Mouse (Mus musculus): ENCODE measurements at regions not wholly inside any gene's neighbourhood (a gene's known extent, or its start where the extent isn't known, plus 50 kb on each side); places are given as distances from the start of the nearest gene placed in this dataset.
"Not testable (repeated sequence)": the region's sequence is repeated elsewhere in the genome, so short reads cannot be mapped to it uniquely, and the experiment has no call there.

- DNase-seq (ENCODE audit: low spot score), result no peak
Measured at GRCm38 (mm10) chr12:71532161-71532560, 222.5 kb downstream of the Dact1 start.

- DNase-seq (ENCODE audit: low spot score), result no peak
Measured at GRCm38 (mm10) chr12:71532708-71533450, 223.2 kb downstream of the Dact1 start.

GRCm38 (mm10) chr12:71533701-71534100 is 224.0 kb downstream of the Dact1 start:
- no peak for DNase-seq (ENCODE audit: low spot score)

- no peak for DNase-seq (ENCODE audit: low spot score)
Measured at GRCm38 (mm10) chr12:71534199-71534598, 224.5 kb downstream of the Dact1 start.

- DNase-seq (ENCODE audit: low spot score), result no peak
Measured at GRCm38 (mm10) chr12:71535251-71535650, 225.6 kb downstream of the Dact1 start.

- DNase-seq (ENCODE audit: low spot score), result not testable (repeated sequence)
Measured at GRCm38 (mm10) chr12:71535831-71536230, 226.1 kb downstream of the Dact1 start.

GRCm38 (mm10) chr12:71538691-71539090 is 229.0 kb downstream of the Dact1 start:
- no peak for DNase-seq (ENCODE audit: low spot score)

- DNase-seq (ENCODE audit: low spot score), result no peak
Measured at GRCm38 (mm10) chr12:71540279-71540678, 230.6 kb downstream of the Dact1 start.

- DNase-seq (ENCODE audit: low spot score), result no peak
Measured at GRCm38 (mm10) chr12:71541961-71542360, 232.3 kb downstream of the Dact1 start.

- DNase-seq (ENCODE audit: low spot score), result no peak
Measured at GRCm38 (mm10) chr12:71543571-71544119, 234.0 kb downstream of the Dact1 start.

GRCm38 (mm10) chr12:71544401-71545159 is 234.9 kb downstream of the Dact1 start:
- no peak for DNase-seq (ENCODE audit: low spot score)

- DNase-seq (ENCODE audit: low spot score), result no peak
Measured at GRCm38 (mm10) chr12:71546523-71547265, 237.0 kb downstream of the Dact1 start.

GRCm38 (mm10) chr12:71549336-71549735 is 239.7 kb downstream of the Dact1 start:
- no peak for DNase-seq (ENCODE audit: low spot score)

GRCm38 (mm10) chr12:71554212-71554611 is 244.5 kb downstream of the Dact1 start:
- DNase-seq (ENCODE audit: low spot score), result no peak

GRCm38 (mm10) chr12:71561259-71561658 is 251.6 kb downstream of the Dact1 start:
- DNase-seq (ENCODE audit: low spot score), result no peak

GRCm38 (mm10) chr12:71561918-71562572 is 252.4 kb downstream of the Dact1 start:
- no peak for DNase-seq (ENCODE audit: low spot score)

- DNase-seq (ENCODE audit: low spot score), result no peak
Measured at GRCm38 (mm10) chr12:71563219-71563618, 253.5 kb downstream of the Dact1 start.

- DNase-seq (ENCODE audit: low spot score), result no peak
Measured at GRCm38 (mm10) chr12:71566371-71566770, 256.7 kb downstream of the Dact1 start.

GRCm38 (mm10) chr12:71568251-71568650 is 258.6 kb downstream of the Dact1 start:
- DNase-seq (ENCODE audit: low spot score), result no peak

- DNase-seq (ENCODE audit: low spot score), result no peak
Measured at GRCm38 (mm10) chr12:71568880-71569390, 259.3 kb downstream of the Dact1 start.

GRCm38 (mm10) chr12:71569662-71570061 is 260.0 kb downstream of the Dact1 start:
- no peak for DNase-seq (ENCODE audit: low spot score)

GRCm38 (mm10) chr12:71570116-71570515 is 260.4 kb downstream of the Dact1 start:
- no peak for DNase-seq (ENCODE audit: low spot score)
